Mouse (Mus musculus) limb, embryonic 15.5 days (tissue): ENCODE results near the gene Mrpl49. TPM values are rescaled to one million over a fixed set of nuclear protein-coding genes. Genes with fewer than 3 reads are reported as not detected.

ENCODE experiments used
- ATAC-seq: fragments of 200-750 bp; cut with Nextera tagmentation; 2 replicates; pipeline ENCODE4 v1.8.0; 2017; ENCODE audit warnings: low read depth, moderate TSS enrichment; ENCODE audit not compliant: insufficient number of reproducible peaks, low FRiP score, low TSS enrichment
- H3K27ac ChIP-seq: fragments of 300-500 bp; sonication (generic); 2 replicates; pipeline ENCODE4 v1.5.1; 2015; ENCODE audit warnings: moderate library complexity, mild to moderate bottlenecking, inconsistent platforms
- H3K27me3 ChIP-seq: fragments of 300-500 bp; sonication (generic); 2 replicates; pipeline ENCODE4 v1.6.1; 2015; ENCODE audit warnings: inconsistent platforms
- H3K36me3 ChIP-seq: fragments of 300-500 bp; sonication (generic); 2 replicates; pipeline ENCODE4 v1.6.1; 2015; ENCODE audit warnings: inconsistent platforms
- H3K4me1 ChIP-seq: fragments of 300-500 bp; sonication (generic); 2 replicates; pipeline ENCODE4 v1.6.1; 2015; ENCODE audit warnings: inconsistent platforms
- H3K4me2 ChIP-seq: fragments of 300-500 bp; sonication (generic); 2 replicates; pipeline ENCODE4 v1.6.1; 2015; ENCODE audit warnings: mild to moderate bottlenecking, inconsistent platforms
- H3K4me3 ChIP-seq: fragments of 300-500 bp; sonication (generic); 2 replicates; pipeline ENCODE4 v1.5.1; 2015; ENCODE audit warnings: mild to moderate bottlenecking, inconsistent platforms
- H3K9ac ChIP-seq: fragments of 300-500 bp; sonication (generic); 2 replicates; pipeline ENCODE4 v1.6.1; 2015; ENCODE audit warnings: inconsistent platforms
- H3K9me3 ChIP-seq: fragments of 300-500 bp; sonication (generic); 2 replicates; pipeline ENCODE4 v1.6.1; 2016; ENCODE audit warnings: inconsistent platforms
- WGBS: fragments of 180-500 bp; shearing (Covaris S2); methylation state at CpG from one replicate; pipeline ENCODE4 v1.1.7; 2015; 5-methylcytosine and 5-hydroxymethylcytosine counted together
- polyA plus RNA-seq: library from polyadenylated mRNA; unstranded; fragments of >200 nt; fragmentation: Nextera tagmentation; extraction: Ambion mirVana; gene quantifications from 2 replicates; pipeline ENCODE4 v1.2.1, GENCODE M21; 2015

The Mrpl49 gene
- polyA plus RNA-seq, 1 experiment from 2014 or later = 67.5 TPM

DNA sequence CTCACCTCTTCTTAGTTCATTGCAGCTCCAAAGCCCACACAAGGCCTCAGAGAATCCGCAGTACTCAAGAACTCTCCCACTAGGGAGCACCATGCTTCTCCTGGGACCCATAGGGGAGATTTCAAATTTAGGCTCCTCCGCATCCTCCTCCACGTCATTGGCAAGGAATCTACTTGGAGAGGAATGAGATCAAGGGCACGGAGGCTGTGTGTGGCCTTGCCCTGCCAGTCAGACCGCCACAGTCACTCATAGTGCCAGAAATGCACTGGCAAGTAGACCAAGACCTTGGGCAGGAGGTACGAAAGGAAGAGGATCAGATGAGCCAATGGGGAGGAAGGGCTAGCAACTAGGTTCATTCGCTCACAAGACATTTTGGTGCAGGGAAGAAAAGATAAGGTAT, 33.7 kb downstream of the Mrpl49 start:
- Histone ChIP-seq H3K4me3 (no peak overlapping the region), H3K4me2 (no peak overlapping the region), H3K4me1 (no peaks in the 10 kb centered on the region), H3K9ac (no peak overlapping the region), H3K27ac (no peak overlapping the region), H3K36me3 (no peaks in the 10 kb centered on the region), H3K9me3 (no peaks in the 10 kb centered on the region), H3K27me3 (no peaks in the 10 kb centered on the region)
- ATAC-seq = no peak
- WGBS = 82% methylated on average over 7 of the region's 7 CpGs

GRCm38 (mm10) chr19:6023059-6023458, 34.5 kb downstream of the Mrpl49 start:
- Histone ChIP-seq H3K4me1 (no peaks in the 10 kb centered on the region), H3K4me3 (no peak overlapping the region), H3K27ac (no peak overlapping the region), H3K9me3 (no peaks in the 10 kb centered on the region), H3K36me3 (no peaks in the 10 kb centered on the region), H3K4me2 (no peak overlapping the region), H3K9ac (no peak overlapping the region), H3K27me3 (no peaks in the 10 kb centered on the region)
- ATAC-seq = no peak
- 58% methylated on average over 8 of the region's 8 CpGs for WGBS

DNA sequence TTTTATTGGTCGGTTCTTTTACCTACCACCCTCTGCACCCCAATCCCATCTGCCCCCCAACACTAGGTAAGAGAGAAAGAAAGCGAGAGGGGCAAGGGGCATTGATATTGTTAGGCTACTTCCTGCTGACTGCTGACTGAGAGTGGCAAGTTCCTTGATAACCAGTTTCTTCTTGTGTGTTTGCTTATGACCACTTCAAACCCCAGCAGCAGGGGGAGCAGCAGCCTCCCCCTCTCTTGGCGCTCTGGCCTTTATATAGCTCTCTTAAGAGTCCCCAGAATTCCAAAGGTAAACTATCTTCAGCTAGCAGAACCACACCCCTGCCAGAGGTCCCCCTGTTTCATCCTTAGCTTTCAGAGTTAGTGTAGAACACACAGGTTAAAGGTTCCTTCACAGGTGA, 37.3 kb downstream of the Mrpl49 start:
- no peak for ATAC-seq
- no peak overlapping the region for H3K4me2 ChIP-seq
- no peaks in the 10 kb centered on the region for H3K36me3 ChIP-seq
- peaks cover 7% of the 10 kb centered on the region; the same call in 1 of the 2 replicates for H3K27me3 ChIP-seq
- H3K4me3 ChIP-seq = no peak overlapping the region
- H3K9me3 ChIP-seq = no peaks in the 10 kb centered on the region
- no peak overlapping the region for H3K27ac ChIP-seq
- peaks cover 15% of the 10 kb centered on the region for H3K4me1 ChIP-seq
- 61% methylated on average over 3 of the region's 3 CpGs for WGBS
- no peak overlapping the region for H3K9ac ChIP-seq

DNA sequence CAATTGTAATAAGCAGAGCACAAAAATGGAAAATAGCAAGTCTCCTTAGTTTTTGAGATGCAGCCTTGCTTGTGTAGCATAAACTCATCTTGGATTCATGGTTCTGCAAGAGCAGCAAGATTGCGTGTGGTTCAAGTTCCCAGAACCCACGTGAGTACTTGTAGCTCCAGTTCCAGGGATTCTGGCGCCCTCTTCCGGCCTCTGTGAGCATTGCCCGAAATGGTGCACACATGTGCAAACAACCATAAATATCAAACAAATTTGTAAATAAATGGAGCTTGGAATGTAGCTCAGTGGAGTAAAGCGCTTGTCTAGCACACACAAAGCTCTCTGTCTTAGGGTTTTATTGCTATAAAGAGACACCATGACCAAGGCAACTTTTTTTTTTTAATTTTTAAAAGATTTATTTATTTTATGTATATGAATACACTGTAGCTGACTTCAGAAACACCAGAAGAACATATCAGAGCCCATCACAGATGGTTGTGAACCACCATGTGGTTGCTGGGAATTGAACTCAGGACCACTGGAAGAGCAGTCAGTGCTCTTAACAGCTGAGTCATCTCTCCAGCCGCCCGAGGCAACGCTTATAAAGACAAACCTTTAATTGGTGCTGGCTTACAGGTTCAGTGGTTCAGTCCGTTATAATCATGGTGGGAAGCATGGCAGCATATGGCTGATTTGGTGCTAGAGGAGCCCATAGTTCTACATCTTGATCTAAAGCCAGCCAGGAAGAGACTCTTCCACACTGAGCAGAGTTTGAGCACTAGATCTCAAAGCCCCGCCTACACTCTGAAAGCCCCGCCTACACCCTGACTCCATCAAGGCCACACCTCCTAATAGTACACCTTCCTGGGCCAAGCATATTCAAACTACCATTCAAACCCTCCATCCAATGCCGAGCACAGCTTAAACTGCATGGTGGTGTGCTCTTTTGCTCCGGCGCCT, 39.2 kb downstream of the Mrpl49 start:
- no peaks in the 10 kb centered on the region for H3K9me3 ChIP-seq
- WGBS = 26% methylated on average over 15 of the region's 15 CpGs
- peaks cover 7% of the 10 kb centered on the region; the same call in 1 of the 2 replicates for H3K27me3 ChIP-seq
- H3K4me3 ChIP-seq = no peak overlapping the region
- H3K4me2 ChIP-seq = no peak overlapping the region
- no peak overlapping the region for H3K27ac ChIP-seq
- no peak for ATAC-seq
- H3K4me1 ChIP-seq = peaks cover 29% of the 10 kb centered on the region
- no peak overlapping the region for H3K9ac ChIP-seq
- H3K36me3 ChIP-seq = no peaks in the 10 kb centered on the region

GRCm38 (mm10) chr19:6016532-6016931, 41.1 kb downstream of the Mrpl49 start:
- Histone ChIP-seq H3K9me3 (no peaks in the 10 kb centered on the region), H3K9ac (no peak overlapping the region), H3K4me2 (peak overlapping the region; percentile 90; the same call in 1 of the 2 replicates), H3K27ac (no peak overlapping the region), H3K36me3 (no peaks in the 10 kb centered on the region), H3K4me3 (no peak overlapping the region), H3K27me3 (peaks cover 7% of the 10 kb centered on the region; the same call in 1 of the 2 replicates), H3K4me1 (peaks cover 32% of the 10 kb centered on the region)
- no peak for ATAC-seq
- WGBS = 48% methylated on average over 7 of the region's 7 CpGs

DNA sequence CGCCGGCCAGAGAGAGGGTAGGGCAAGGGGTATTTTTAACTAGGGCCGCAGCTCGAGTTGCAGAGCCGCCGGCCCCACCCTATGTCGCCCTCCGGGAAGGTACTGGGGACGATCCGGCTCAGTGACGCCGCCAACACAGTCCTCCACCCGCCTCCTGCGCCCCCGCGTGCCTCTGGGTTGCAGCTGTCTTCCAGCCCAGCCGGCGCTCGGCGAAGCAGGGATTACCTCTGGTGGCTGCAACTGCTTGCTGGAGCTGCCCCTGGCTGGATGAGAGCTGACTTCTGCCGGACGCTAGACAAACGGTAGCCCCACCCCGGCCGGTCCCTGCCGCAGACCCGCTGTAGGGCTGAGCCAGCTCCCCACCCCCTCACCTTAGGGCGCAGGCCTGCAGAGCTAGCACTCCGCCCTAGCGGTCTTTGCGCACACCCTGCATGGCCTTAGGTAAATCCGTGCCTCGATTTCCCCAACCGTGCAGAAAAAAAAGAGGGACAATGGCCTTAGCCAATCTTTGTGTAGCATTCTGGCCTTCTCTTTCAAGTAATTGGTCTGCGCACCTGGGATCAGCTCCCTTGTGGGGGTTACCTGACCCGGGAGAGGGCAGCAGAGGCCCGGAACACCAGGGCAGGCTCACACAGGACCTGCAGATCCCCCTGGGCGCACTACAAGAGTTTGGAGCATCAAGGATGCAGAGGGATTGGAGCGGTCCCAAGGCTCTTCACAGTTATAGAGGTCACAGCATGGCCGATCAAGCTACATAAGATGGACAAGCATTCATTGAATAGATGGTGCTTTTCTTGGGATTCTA, 41.9 kb downstream of the Mrpl49 start, which contains the start of gene Capn1:
TSS of gene Capn1 (minus strand) at position 387 of the 805 bp plus-strand sequence.
- WGBS = 3% methylated on average over 40 of the region's 40 CpGs
- Histone ChIP-seq H3K4me2 (peak within 1 kb of the TSS; percentile 90), H3K9ac (peak within 1 kb of the TSS; percentile 63), H3K27ac (peak within 1 kb of the TSS; percentile 77), H3K9me3 (no peaks in the 10 kb centered on the region), H3K27me3 (peaks cover 7% of the 10 kb centered on the region; the same call in 1 of the 2 replicates), H3K4me1 (peaks cover 32% of the 10 kb centered on the region), H3K4me3 (peak within 1 kb of the TSS; percentile 59), H3K36me3 (no peaks in the 10 kb centered on the region)
- ATAC-seq = peak; percentile 82

DNA sequence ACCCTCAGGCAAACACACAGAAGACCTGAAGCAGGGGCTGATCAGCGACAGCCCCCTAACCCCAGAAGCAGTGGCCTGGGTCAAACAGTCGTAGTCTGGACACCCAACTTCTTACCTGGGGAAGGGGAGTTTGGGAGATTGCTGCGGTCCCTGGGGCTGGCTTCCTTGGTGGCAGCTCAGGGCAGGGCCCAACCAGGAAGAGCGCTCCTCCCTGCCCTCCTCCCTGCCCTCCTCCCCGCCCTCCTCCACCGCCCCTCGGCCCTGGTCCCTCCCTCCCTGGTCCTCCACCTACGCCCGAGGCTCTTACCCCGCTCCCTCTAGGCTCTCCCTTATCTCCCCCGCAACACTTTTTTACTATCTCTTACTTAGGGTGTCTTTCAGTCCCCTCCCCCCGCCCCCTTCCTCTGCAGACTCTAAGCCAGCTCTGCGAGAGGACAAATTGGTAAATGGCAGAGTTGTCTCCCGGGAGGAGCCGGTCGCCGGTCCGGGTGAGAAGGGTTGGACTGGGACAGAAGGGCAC, 42.5 kb downstream of the Mrpl49 start:
- no peaks in the 10 kb centered on the region for H3K9me3 ChIP-seq
- peak overlapping the region; percentile 90 for H3K4me2 ChIP-seq
- peak overlapping the region; percentile 63 for H3K9ac ChIP-seq
- peak overlapping the region; percentile 77 for H3K27ac ChIP-seq
- peaks cover 7% of the 10 kb centered on the region; the same call in 1 of the 2 replicates for H3K27me3 ChIP-seq
- H3K4me3 ChIP-seq = peak overlapping the region; percentile 59
- H3K4me1 ChIP-seq = peaks cover 32% of the 10 kb centered on the region
- no peaks in the 10 kb centered on the region for H3K36me3 ChIP-seq
- ATAC-seq = peak; percentile 65
- 2% methylated on average over 16 of the region's 18 CpGs for WGBS

DNA sequence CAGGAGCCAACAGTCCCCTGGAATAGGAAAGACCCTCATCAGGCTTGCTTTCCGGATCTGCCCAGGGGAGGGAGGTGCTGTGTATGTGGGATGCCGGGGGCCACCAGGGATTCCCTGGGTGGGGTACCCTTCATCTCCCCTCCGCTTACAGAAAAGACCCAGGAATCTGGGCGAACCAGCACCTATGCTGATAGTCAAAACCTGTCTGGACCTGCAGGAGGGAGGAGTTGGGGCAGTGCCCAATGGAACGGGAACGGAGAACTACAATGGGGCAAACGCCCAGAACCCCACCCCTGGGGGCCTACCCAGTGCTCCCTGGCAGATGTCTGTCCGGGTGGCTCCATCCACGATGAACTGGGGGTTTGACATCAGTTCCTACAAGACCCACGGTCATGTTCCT, 43.9 kb downstream of the Mrpl49 start:
- WGBS = 81% methylated on average over 10 of the region's 10 CpGs
- Histone ChIP-seq H3K4me2 (peak overlapping the region; percentile 90; the same call in 1 of the 2 replicates), H3K36me3 (peaks cover 3% of the 10 kb centered on the region; the same call in 1 of the 2 replicates), H3K27me3 (peaks cover 7% of the 10 kb centered on the region; the same call in 1 of the 2 replicates), H3K27ac (no peak overlapping the region), H3K9me3 (no peaks in the 10 kb centered on the region), H3K4me3 (peak overlapping the region; percentile 59; the same call in 1 of the 2 replicates), H3K9ac (no peak overlapping the region), H3K4me1 (peaks cover 32% of the 10 kb centered on the region)
- no peak for ATAC-seq

DNA sequence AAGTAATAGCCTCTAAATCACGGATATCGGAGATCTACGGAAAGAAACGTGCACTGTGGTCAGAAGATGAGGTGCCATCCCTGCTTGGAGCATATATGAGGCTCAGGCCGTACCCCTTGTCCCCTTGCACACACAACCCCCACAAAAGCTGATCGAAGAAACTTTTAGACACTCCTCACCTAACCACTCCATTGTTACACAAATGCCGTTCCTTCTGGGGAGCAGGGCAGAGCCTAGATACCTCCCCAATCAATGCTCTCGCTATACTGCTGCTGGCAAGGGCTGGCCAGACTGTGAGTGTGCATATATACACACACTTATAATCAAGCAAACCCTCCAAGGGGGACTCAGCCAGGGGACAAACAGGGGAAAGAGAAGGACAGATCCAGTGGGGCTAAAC, 48.4 kb downstream of the Mrpl49 start:
- Histone ChIP-seq H3K36me3 (peaks cover 19% of the 10 kb centered on the region; the same call in 1 of the 2 replicates), H3K4me1 (peaks cover 16% of the 10 kb centered on the region), H3K9me3 (no peaks in the 10 kb centered on the region), H3K4me3 (no peak overlapping the region), H3K4me2 (no peak overlapping the region), H3K27me3 (no peaks in the 10 kb centered on the region), H3K27ac (no peak overlapping the region), H3K9ac (no peak overlapping the region)
- WGBS = 81% methylated on average over 8 of the region's 8 CpGs
- no peak for ATAC-seq

DNA sequence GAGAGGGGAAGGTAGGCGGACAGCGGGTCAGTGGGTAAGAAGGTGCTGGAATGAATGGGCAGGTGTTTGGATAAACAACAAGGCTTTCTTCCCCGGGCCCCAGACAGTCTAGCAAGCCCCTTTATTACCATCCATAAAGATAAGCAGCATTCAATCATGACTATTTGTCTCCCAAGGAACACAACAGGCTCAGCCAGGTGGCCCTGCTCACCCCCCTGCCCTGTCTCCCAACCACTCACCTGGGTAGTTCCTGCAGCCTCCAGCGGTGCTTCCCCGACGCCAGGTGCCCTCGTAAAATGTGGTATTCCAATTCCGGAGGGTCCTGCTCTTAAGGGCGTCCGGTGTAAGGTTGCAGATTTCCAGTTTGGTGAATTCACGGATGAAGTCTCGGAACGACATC, 50.6 kb downstream of the Mrpl49 start:
- Histone ChIP-seq H3K4me1 (peaks cover 9% of the 10 kb centered on the region), H3K36me3 (peaks cover 19% of the 10 kb centered on the region; the same call in 1 of the 2 replicates), H3K27ac (no peak overlapping the region), H3K4me2 (no peak overlapping the region), H3K9me3 (no peaks in the 10 kb centered on the region), H3K27me3 (no peaks in the 10 kb centered on the region), H3K9ac (no peak overlapping the region), H3K4me3 (no peak overlapping the region)
- no peak for ATAC-seq
- WGBS = 31% methylated on average over 13 of the region's 13 CpGs

DNA sequence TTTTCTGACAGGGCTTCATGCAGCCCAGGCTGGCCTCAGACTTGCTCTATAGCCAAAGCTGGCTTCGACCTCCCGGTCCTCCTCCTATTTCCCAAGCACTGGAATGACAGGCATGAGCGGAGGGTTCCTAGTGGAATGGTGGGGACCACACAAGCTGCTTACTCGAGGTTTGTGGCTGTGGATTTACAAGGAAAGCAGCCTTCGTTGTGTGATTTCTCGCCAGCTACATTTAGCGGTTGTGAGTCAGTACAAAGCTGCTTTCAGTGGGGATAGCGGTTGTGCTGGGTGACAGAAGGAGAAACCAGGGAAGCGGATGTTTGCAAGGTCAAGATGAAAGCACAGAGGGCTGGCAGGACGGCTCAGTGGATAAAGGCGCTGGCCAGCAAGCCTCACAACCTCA, 52.0 kb downstream of the Mrpl49 start:
- no peaks in the 10 kb centered on the region for H3K27me3 ChIP-seq
- no peak overlapping the region for H3K4me2 ChIP-seq
- H3K36me3 ChIP-seq = peaks cover 21% of the 10 kb centered on the region; the same call in 1 of the 2 replicates
- WGBS = 58% methylated on average over 11 of the region's 11 CpGs
- no peaks in the 10 kb centered on the region for H3K9me3 ChIP-seq
- ATAC-seq = no peak; the same call in 1 of the 2 replicates
- H3K4me3 ChIP-seq = no peak overlapping the region
- H3K27ac ChIP-seq = no peak overlapping the region
- H3K9ac ChIP-seq = no peak overlapping the region
- H3K4me1 ChIP-seq = peaks cover 9% of the 10 kb centered on the region
